Mouse (Mus musculus): ENCODE measurements at regions not wholly inside any gene's neighbourhood (a gene's known extent, or its start where the extent isn't known, plus 50 kb on each side); places are given as distances from the start of the nearest gene placed in this dataset.

DNA sequence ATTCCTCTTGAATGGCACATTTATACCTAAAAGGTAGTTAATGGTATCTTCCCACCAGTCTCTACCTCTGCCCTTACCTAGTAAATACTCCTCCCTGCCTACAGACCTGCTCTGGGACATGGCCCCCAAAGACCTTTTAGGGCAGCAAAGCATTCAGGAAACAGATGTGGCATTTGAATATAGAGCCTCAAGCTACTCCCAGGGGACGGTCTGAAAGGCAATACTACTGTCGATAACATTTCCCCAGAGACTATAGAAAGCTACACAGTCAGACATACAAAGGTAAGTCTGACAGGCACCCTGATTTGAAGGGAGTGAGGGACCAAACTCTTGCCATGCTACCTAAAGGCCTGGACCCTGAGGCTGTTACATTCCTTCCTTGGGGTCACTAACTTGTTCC is 184.4 kb upstream of the Lpp start:
- no peaks in the 10 kb centered on the region for H3K27me3 ChIP-seq (ENCODE audit: control insufficient read depth, insufficient read depth, low read length, poor library complexity, severe bottlenecking)
- no peak overlapping the region for H3K9ac ChIP-seq (ENCODE audit: low read depth, poor library complexity, severe bottlenecking)
- no peak for TF ChIP-seq EP300 (IDR thresholded peaks at IDR 0.05; ENCODE audit: insufficient read depth, low read depth, low read length)
- TF ChIP-seq POLR2A (IDR thresholded peaks at IDR 0.05; ENCODE audit: insufficient read depth, low read length), result no peak
- TF ChIP-seq CTCF (IDR thresholded peaks at IDR 0.05; ENCODE audit: low read depth, low read length), result no peak
- H3K9me3 ChIP-seq (replicated peaks; ENCODE audit: control insufficient read depth, insufficient read depth, low read length, poor library complexity, severe bottlenecking), result no peaks in the 10 kb centered on the region
- no peaks in the 10 kb centered on the region for H3K4me1 ChIP-seq (ENCODE audit: control insufficient read depth, insufficient read depth, low read length)
- no peaks in the 10 kb centered on the region for H3K36me3 ChIP-seq (ENCODE audit: control insufficient read depth, insufficient read depth, low read length, poor library complexity, severe bottlenecking)
- H3K27ac ChIP-seq (ENCODE audit: insufficient read depth, low read length), result no peak overlapping the region
- no peak overlapping the region for H3K4me3 ChIP-seq (ENCODE audit: low read depth, low read length)

DNA sequence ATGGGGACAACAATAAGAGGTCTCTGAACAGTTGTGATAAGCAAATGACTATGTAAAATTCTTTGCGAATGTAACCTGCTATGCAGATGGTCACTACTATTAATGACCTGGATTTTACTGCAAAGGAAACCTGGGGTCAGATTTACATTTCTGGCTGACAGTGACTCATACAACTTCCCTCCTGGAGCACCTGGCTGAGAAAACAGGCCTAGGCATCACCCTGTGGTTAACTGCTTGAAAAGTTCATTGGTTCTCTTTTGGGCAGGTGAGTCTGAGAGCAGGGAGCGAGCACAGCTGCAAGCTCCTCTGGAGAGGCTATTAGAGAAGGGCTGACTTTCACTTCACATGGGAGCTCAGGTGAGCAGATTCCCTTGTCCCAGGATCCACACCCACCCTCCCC is 185.2 kb upstream of the Lpp start:
- Histone ChIP-seq H3K9me3 (replicated peaks; ENCODE audit: control insufficient read depth, insufficient read depth, low read length, poor library complexity, severe bottlenecking) (no peaks in the 10 kb centered on the region), H3K9ac (ENCODE audit: low read depth, poor library complexity, severe bottlenecking) (no peak overlapping the region), H3K4me3 (ENCODE audit: low read depth, low read length) (no peak overlapping the region), H3K36me3 (ENCODE audit: control insufficient read depth, insufficient read depth, low read length, poor library complexity, severe bottlenecking) (no peaks in the 10 kb centered on the region), H3K4me1 (ENCODE audit: control insufficient read depth, insufficient read depth, low read length) (no peaks in the 10 kb centered on the region), H3K27ac (ENCODE audit: insufficient read depth, low read length) (no peak overlapping the region), H3K27me3 (ENCODE audit: control insufficient read depth, insufficient read depth, low read length, poor library complexity, severe bottlenecking) (no peaks in the 10 kb centered on the region)
- TF ChIP-seq POLR2A (IDR thresholded peaks at IDR 0.05; ENCODE audit: insufficient read depth, low read length), result no peak
- TF ChIP-seq CTCF (IDR thresholded peaks at IDR 0.05; ENCODE audit: low read depth, low read length), result no peak
- TF ChIP-seq EP300 (IDR thresholded peaks at IDR 0.05; ENCODE audit: insufficient read depth, low read depth, low read length), result no peak

DNA sequence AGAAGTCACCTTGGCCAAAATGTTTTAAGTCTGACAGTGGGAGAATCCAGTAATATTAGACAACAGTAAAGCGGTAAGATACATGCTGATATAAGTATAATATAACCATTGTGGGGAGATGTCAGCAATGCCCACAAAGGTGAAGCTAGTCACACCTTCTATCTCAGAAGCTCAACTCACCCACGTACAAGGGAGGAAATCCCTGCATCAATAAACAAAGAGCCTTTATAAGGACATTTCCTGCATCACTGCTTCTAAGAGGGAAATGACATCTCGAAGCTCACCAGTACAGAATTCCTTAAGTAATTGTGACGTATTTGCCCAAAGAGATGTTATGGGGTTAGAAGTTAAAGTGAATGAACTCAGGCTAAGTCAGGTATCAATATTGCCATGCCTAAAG is 186.3 kb upstream of the Lpp start:
- H3K4me1 ChIP-seq (ENCODE audit: control insufficient read depth, insufficient read depth, low read length), result no peaks in the 10 kb centered on the region
- no peaks in the 10 kb centered on the region for H3K9me3 ChIP-seq (replicated peaks; ENCODE audit: control insufficient read depth, insufficient read depth, low read length, poor library complexity, severe bottlenecking)
- H3K36me3 ChIP-seq (ENCODE audit: control insufficient read depth, insufficient read depth, low read length, poor library complexity, severe bottlenecking), result no peaks in the 10 kb centered on the region
- H3K4me3 ChIP-seq (ENCODE audit: low read depth, low read length), result no peak overlapping the region
- no peak for TF ChIP-seq CTCF (IDR thresholded peaks at IDR 0.05; ENCODE audit: low read depth, low read length)
- TF ChIP-seq EP300 (IDR thresholded peaks at IDR 0.05; ENCODE audit: insufficient read depth, low read depth, low read length), result no peak
- no peak for TF ChIP-seq POLR2A (IDR thresholded peaks at IDR 0.05; ENCODE audit: insufficient read depth, low read length)
- H3K27ac ChIP-seq (ENCODE audit: insufficient read depth, low read length), result no peak overlapping the region
- no peaks in the 10 kb centered on the region for H3K27me3 ChIP-seq (ENCODE audit: control insufficient read depth, insufficient read depth, low read length, poor library complexity, severe bottlenecking)
- H3K9ac ChIP-seq (ENCODE audit: low read depth, poor library complexity, severe bottlenecking), result no peak overlapping the region

DNA sequence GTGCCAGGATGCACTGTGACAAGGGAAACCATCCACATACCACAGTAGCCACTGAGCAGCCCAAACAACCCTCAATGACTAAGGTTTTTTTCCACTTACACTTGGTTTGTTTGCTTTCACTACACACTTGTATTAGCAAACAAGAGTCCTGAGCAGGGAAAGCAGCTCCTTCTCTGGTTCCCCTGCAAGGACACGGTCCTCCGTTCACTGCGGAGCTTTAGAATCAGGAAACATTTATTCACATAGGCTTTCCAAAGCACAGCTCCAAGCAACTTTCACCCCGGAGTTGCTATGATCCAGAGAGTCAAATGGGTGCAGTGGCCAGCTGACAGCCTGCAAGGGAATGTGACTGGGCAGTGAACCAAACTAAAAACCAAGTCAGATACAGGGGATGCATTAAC is 186.8 kb upstream of the Lpp start:
- no peaks in the 10 kb centered on the region for H3K27me3 ChIP-seq (ENCODE audit: control insufficient read depth, insufficient read depth, low read length, poor library complexity, severe bottlenecking)
- H3K9me3 ChIP-seq (replicated peaks; ENCODE audit: control insufficient read depth, insufficient read depth, low read length, poor library complexity, severe bottlenecking), result no peaks in the 10 kb centered on the region
- H3K9ac ChIP-seq (ENCODE audit: low read depth, poor library complexity, severe bottlenecking), result no peak overlapping the region
- H3K36me3 ChIP-seq (ENCODE audit: control insufficient read depth, insufficient read depth, low read length, poor library complexity, severe bottlenecking), result no peaks in the 10 kb centered on the region
- no peak overlapping the region for H3K27ac ChIP-seq (ENCODE audit: insufficient read depth, low read length)
- no peaks in the 10 kb centered on the region for H3K4me1 ChIP-seq (ENCODE audit: control insufficient read depth, insufficient read depth, low read length)
- no peak overlapping the region for H3K4me3 ChIP-seq (ENCODE audit: low read depth, low read length)
- TF ChIP-seq POLR2A (IDR thresholded peaks at IDR 0.05; ENCODE audit: insufficient read depth, low read length) (no peak), CTCF (IDR thresholded peaks at IDR 0.05; ENCODE audit: low read depth, low read length) (no peak), EP300 (IDR thresholded peaks at IDR 0.05; ENCODE audit: insufficient read depth, low read depth, low read length) (no peak)

DNA sequence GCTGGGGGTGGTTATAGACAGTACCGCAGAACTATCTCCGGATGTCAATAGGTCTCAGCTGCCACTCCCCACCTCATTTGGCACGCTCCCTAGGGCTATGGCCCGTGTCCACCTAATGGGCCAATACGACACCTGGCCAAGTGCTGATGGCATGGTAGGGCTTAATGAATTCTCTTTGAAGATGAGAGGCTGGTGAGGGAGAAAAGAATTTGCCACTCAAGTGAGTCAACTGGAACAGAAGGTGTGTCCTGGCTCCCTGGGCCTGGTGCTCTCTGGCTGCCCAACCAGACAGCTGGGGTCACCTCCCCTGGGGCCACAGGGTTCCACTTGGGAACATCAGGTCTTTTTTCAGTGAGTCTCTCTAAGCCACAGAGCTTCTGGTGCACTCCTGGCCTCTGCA is 187.7 kb upstream of the Lpp start:
- H3K9ac ChIP-seq (ENCODE audit: low read depth, poor library complexity, severe bottlenecking), result no peak overlapping the region
- no peaks in the 10 kb centered on the region for H3K9me3 ChIP-seq (replicated peaks; ENCODE audit: control insufficient read depth, insufficient read depth, low read length, poor library complexity, severe bottlenecking)
- no peak overlapping the region for H3K27ac ChIP-seq (ENCODE audit: insufficient read depth, low read length)
- no peaks in the 10 kb centered on the region for H3K27me3 ChIP-seq (ENCODE audit: control insufficient read depth, insufficient read depth, low read length, poor library complexity, severe bottlenecking)
- H3K4me3 ChIP-seq (ENCODE audit: low read depth, low read length), result no peak overlapping the region
- TF ChIP-seq EP300 (IDR thresholded peaks at IDR 0.05; ENCODE audit: insufficient read depth, low read depth, low read length) (no peak), POLR2A (IDR thresholded peaks at IDR 0.05; ENCODE audit: insufficient read depth, low read length) (no peak), CTCF (IDR thresholded peaks at IDR 0.05; ENCODE audit: low read depth, low read length) (no peak)
- no peaks in the 10 kb centered on the region for H3K4me1 ChIP-seq (ENCODE audit: control insufficient read depth, insufficient read depth, low read length)
- H3K36me3 ChIP-seq (ENCODE audit: control insufficient read depth, insufficient read depth, low read length, poor library complexity, severe bottlenecking), result no peaks in the 10 kb centered on the region

DNA sequence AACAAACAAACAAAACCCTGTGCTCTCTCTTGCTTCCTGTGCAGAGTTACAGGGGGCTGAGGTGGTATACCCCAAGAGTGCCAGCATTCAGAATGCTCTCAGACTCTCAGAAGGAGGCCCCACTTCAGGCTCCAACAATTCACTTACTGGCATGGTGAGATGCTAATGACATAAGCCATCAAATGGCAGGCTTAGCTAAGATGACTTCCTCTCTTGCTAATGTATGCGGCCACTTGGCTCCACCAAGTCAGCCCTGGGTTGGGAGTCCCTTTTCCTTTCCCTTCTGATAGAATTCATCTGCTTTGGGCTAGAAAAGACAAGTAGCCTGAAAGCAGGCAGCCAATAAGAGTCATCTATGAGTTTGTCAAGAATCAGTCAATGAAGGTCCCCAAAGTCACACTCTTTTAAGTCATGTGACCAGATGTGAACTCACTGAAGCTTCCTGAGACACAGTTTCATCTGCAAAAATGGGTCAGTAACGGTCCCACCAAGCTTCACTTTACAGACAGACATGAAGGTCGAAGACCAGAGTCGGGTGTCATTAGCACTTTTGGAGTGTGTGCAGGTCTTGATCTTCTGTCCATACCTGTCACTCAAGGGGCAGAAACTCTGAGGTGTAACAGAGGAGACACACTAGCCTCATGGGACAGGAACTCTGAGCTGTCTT is 189.1 kb upstream of the Lpp start:
- Histone ChIP-seq H3K4me3 (ENCODE audit: low read depth, low read length) (no peak overlapping the region), H3K27ac (ENCODE audit: insufficient read depth, low read length) (no peak overlapping the region)
- TF ChIP-seq EP300 (IDR thresholded peaks at IDR 0.05; ENCODE audit: insufficient read depth, low read depth, low read length) (no peak), POLR2A (IDR thresholded peaks at IDR 0.05; ENCODE audit: insufficient read depth, low read length) (no peak), CTCF (IDR thresholded peaks at IDR 0.05; ENCODE audit: low read depth, low read length) (no peak)

More for the DNA sequence above, 189.1 kb upstream of the Lpp start:
- Histone ChIP-seq H3K27me3 (ENCODE audit: control insufficient read depth, insufficient read depth, low read length, poor library complexity, severe bottlenecking) (no peaks in the 10 kb centered on the region), H3K9ac (ENCODE audit: low read depth, poor library complexity, severe bottlenecking) (no peak overlapping the region), H3K4me1 (ENCODE audit: control insufficient read depth, insufficient read depth, low read length) (no peaks in the 10 kb centered on the region), H3K9me3 (replicated peaks; ENCODE audit: control insufficient read depth, insufficient read depth, low read length, poor library complexity, severe bottlenecking) (no peaks in the 10 kb centered on the region), H3K36me3 (ENCODE audit: control insufficient read depth, insufficient read depth, low read length, poor library complexity, severe bottlenecking) (no peaks in the 10 kb centered on the region)

Data from ES-Bruce4 (cell line).